Mouse (Mus musculus) liver, adult 2 months (tissue): ENCODE data around the gene Fat4. TPM values are rescaled to one million over a fixed set of nuclear protein-coding genes. Genes with fewer than 3 reads are reported as not detected.

Experiments used
- DNase-seq: peaks from one replicate; pipeline ENCODE4 v3.0.0-alpha.2; 2011; ENCODE audit warnings: low read depth, low spot score; ENCODE audit errors: extremely low read depth
- H3K27ac ChIP-seq: fragments of 200-500 bp; replicated peaks from 2 replicates; pipeline ENCODE4 v1.5.1; 2012; ENCODE audit warnings: low read depth, mild to moderate bottlenecking, control low read depth, inconsistent platforms, low read length; ENCODE audit not compliant: insufficient read depth
- H3K27me3 ChIP-seq: fragments of 200-500 bp; 2 replicates; pipeline ENCODE4 v1.6.1; 2012; ENCODE audit warnings: mild to moderate bottlenecking, moderate library complexity, low read length, inconsistent platforms; ENCODE audit not compliant: control insufficient read depth, insufficient read depth
- H3K36me3 ChIP-seq: fragments of 200-500 bp; 2 replicates; pipeline ENCODE4 v1.6.1; 2012; ENCODE audit warnings: low read length, inconsistent platforms; ENCODE audit not compliant: control insufficient read depth, insufficient read depth
- H3K4me1 ChIP-seq: fragments of 200-500 bp; 2 replicates; pipeline ENCODE4 v1.6.1; 2011; ENCODE audit warnings: low read length; ENCODE audit not compliant: control insufficient read depth, insufficient read depth
- H3K4me3 ChIP-seq: fragments of 200-500 bp; 2 replicates; pipeline ENCODE4 v1.5.1; 2011; ENCODE audit warnings: low read depth, mild to moderate bottlenecking, control low read depth, low read length, moderate library complexity; ENCODE audit not compliant: insufficient read depth
- H3K79me2 ChIP-seq: fragments of 200-500 bp; 2 replicates; pipeline ENCODE4 v1.6.1; 2012; ENCODE audit warnings: inconsistent platforms, mild to moderate bottlenecking, low read length, moderate library complexity; ENCODE audit not compliant: control insufficient read depth, insufficient read depth
- H3K9ac ChIP-seq: fragments of 200-500 bp; 2 replicates; pipeline ENCODE4 v1.6.1; 2012; ENCODE audit warnings: low read depth, mild to moderate bottlenecking, control low read depth, inconsistent platforms, low read length
- CTCF ChIP-seq: fragments of 200-500 bp; IDR thresholded peaks from 2 replicates; pipeline ENCODE4 v1.5.1; 2011; ENCODE audit warnings: low read depth, low read length, control low read depth
- POLR2A ChIP-seq: fragments of 200-500 bp; IDR thresholded peaks from 2 replicates; pipeline ENCODE4 v1.6.1; 2011; ENCODE audit warnings: low read length, control low read depth; ENCODE audit not compliant: insufficient read depth; ENCODE audit errors: extremely low read depth
- WGBS: fragments of 180-500 bp; shearing (Covaris S2); methylation state at CpG from one replicate; pipeline ENCODE4 v1.1.7; 2018; 5-methylcytosine and 5-hydroxymethylcytosine counted together
- polyA plus RNA-seq: library from polyadenylated mRNA; depleted of rRNA; stranded (reverse); fragments of >200 nt; gene quantifications from 2 replicates; pipeline ENCODE4 v1.2.3, GENCODE M21; 2012
- total RNA-seq: library from RNA; depleted of rRNA; stranded (reverse); fragments of >200 nt; gene quantifications from 2 replicates; pipeline ENCODE4 v1.2.3, GENCODE M21; 2014

Fat4 gene
- total and polyA plus RNA-seq, 2 experiments = 0.27 to 1.8 TPM

GRCm38 (mm10) chr3:38989181-38989580 lies 102.4 kb downstream of the Fat4 start:
- TF ChIP-seq CTCF (no peak), POLR2A (no peak)
- Histone ChIP-seq H3K27me3 (no peaks in the 10 kb centered on the region), H3K79me2 (no peaks in the 10 kb centered on the region), H3K4me1 (no peaks in the 10 kb centered on the region), H3K9ac (no peak overlapping the region), H3K36me3 (no peaks in the 10 kb centered on the region), H3K4me3 (no peak overlapping the region), H3K27ac (no peak overlapping the region)
- DNase-seq = no peak
- 80% methylated on average over 3 of the region's 3 CpGs for WGBS

GRCm38 (mm10) chr3:39000011-39000410 lies 113.3 kb downstream of the Fat4 start:
- no peak overlapping the region for H3K9ac ChIP-seq
- H3K27me3 ChIP-seq = no peaks in the 10 kb centered on the region
- no peaks in the 10 kb centered on the region for H3K4me1 ChIP-seq
- no peak overlapping the region for H3K4me3 ChIP-seq
- no peaks in the 10 kb centered on the region for H3K36me3 ChIP-seq
- DNase-seq = no peak
- WGBS = 67% methylated on average over 3 of the region's 3 CpGs
- H3K79me2 ChIP-seq = no peaks in the 10 kb centered on the region
- H3K27ac ChIP-seq = no peak overlapping the region
- TF ChIP-seq POLR2A = no peak
- no peak for TF ChIP-seq CTCF

- Histone ChIP-seq H3K4me1 (no peaks in the 10 kb centered on the region), H3K4me3 (no peak overlapping the region), H3K36me3 (no peaks in the 10 kb centered on the region), H3K9ac (no peak overlapping the region), H3K27ac (no peak overlapping the region), H3K27me3 (no peaks in the 10 kb centered on the region), H3K79me2 (no peaks in the 10 kb centered on the region)
- 84% methylated on average over 7 of the region's 7 CpGs for WGBS
- TF ChIP-seq CTCF (no peak), POLR2A (no peak)
- no peak for DNase-seq
Observed at GRCm38 (mm10) chr3:39010544-39010943, 123.8 kb downstream of the Fat4 start.

GRCm38 (mm10) chr3:39017633-39018032 lies 130.9 kb downstream of the Fat4 start:
- H3K4me1 ChIP-seq = no peaks in the 10 kb centered on the region
- H3K79me2 ChIP-seq = no peaks in the 10 kb centered on the region
- DNase-seq = no peak
- no peaks in the 10 kb centered on the region for H3K36me3 ChIP-seq
- H3K27ac ChIP-seq = no peak overlapping the region
- no peaks in the 10 kb centered on the region for H3K27me3 ChIP-seq
- TF ChIP-seq CTCF (no peak), POLR2A (no peak)
- H3K9ac ChIP-seq = no peak overlapping the region
- 35% methylated on average over 1 of the region's 1 CpGs for WGBS
- no peak overlapping the region for H3K4me3 ChIP-seq

GRCm38 (mm10) chr3:39036113-39036512 lies 149.4 kb downstream of the Fat4 start:
- H3K9ac ChIP-seq = no peak overlapping the region
- no peak overlapping the region for H3K27ac ChIP-seq
- H3K27me3 ChIP-seq = no peaks in the 10 kb centered on the region
- 51% methylated on average over 2 of the region's 2 CpGs for WGBS
- H3K36me3 ChIP-seq = no peaks in the 10 kb centered on the region
- H3K79me2 ChIP-seq = no peaks in the 10 kb centered on the region
- TF ChIP-seq CTCF = no peak
- TF ChIP-seq POLR2A = no peak
- no peaks in the 10 kb centered on the region for H3K4me1 ChIP-seq
- DNase-seq = no peak
- H3K4me3 ChIP-seq = no peak overlapping the region

- Histone ChIP-seq H3K36me3 (no peaks in the 10 kb centered on the region), H3K9ac (no peak overlapping the region), H3K27me3 (no peaks in the 10 kb centered on the region), H3K79me2 (no peaks in the 10 kb centered on the region), H3K4me3 (no peak overlapping the region), H3K4me1 (no peaks in the 10 kb centered on the region), H3K27ac (no peak overlapping the region)
- no peak for DNase-seq
- TF ChIP-seq CTCF = no peak
- no peak for TF ChIP-seq POLR2A
- WGBS = 52% methylated on average over 4 of the region's 4 CpGs
Observed at GRCm38 (mm10) chr3:39046425-39046824, 159.7 kb downstream of the Fat4 start.
